ENCODE assay signal across 8 mouse cellular contexts in genomic region chr14:16248603-16249157, GRCm38 (mm10). TPM values are rescaled to one million over a fixed set of nuclear protein-coding genes. Genes with fewer than 3 reads are reported as not detected.
DNase-seq lines count a peak whose midpoint lies in the region; ATAC-seq and TF ChIP-seq lines count a peak whose summit lies in the region.

No protein-coding gene starts in this region.

- no peaks in the 10 kb centered on the region for H3K36me3 ChIP-seq in kidney, adult 2 months (ENCODE audit: control insufficient read depth, insufficient read depth, low read length)
- H3K36me3 ChIP-seq in hindbrain, embryonic 10.5 days, result no peaks in the 10 kb centered on the region
- H3K36me3 ChIP-seq in midbrain, embryonic 12.5 days, result no peaks in the 10 kb centered on the region

- TF ChIP-seq CTCF in kidney, adult 2 months (conservative IDR thresholded peaks at IDR 0.05; ENCODE audit: insufficient read depth, insufficient read length, low read depth, low read length), result no peak

- peak; percentile 35 for ATAC-seq in midbrain, embryonic 12.5 days (ENCODE audit: low FRiP score, low read depth)

- H3K4me1 ChIP-seq in kidney, adult 2 months (ENCODE audit: control insufficient read depth, insufficient read depth, low read length), result peaks cover 9% of the 10 kb centered on the region
- peaks cover 12% of the 10 kb centered on the region for H3K4me1 ChIP-seq in hindbrain, embryonic 10.5 days (replicated peaks)
- peaks cover 12% of the 10 kb centered on the region for H3K4me1 ChIP-seq in midbrain, embryonic 12.5 days

- no peaks in the 10 kb centered on the region for H3K27me3 ChIP-seq in kidney, adult 2 months (replicated peaks; ENCODE audit: control insufficient read depth, insufficient read depth, low read length)
- no peaks in the 10 kb centered on the region for H3K27me3 ChIP-seq in hindbrain, embryonic 10.5 days (ENCODE audit: insufficient read depth, poor library complexity, severe bottlenecking)
- H3K27me3 ChIP-seq in midbrain, embryonic 12.5 days, result no peaks in the 10 kb centered on the region

- no peaks in the 10 kb centered on the region; the same call in 1 of the 2 replicates for H3K9me3 ChIP-seq in hindbrain, embryonic 10.5 days
- H3K9me3 ChIP-seq in midbrain, embryonic 12.5 days, result no peaks in the 10 kb centered on the region

- DNase-seq in kidney, adult 2 months, result no peak
- DNase-seq in kidney, postnatal 14 days, result no peak
- peak; percentile 16 for DNase-seq in Muller cell, postnatal 12 days (ENCODE audit: inconsistent ontology term)
- DNase-seq in hindbrain, embryonic 10.5 days (ENCODE audit: low spot score), result no peak
- DNase-seq in ovary, postnatal 36 days (ENCODE audit: low spot score), result no peak
- DNase-seq in left cerebral cortex, adult 18-20 months (ENCODE audit: low spot score in 2 of 2), result no peak
- no peak for DNase-seq in layer of hippocampus, adult 9-10 months (ENCODE audit: low spot score)

- H3K27ac ChIP-seq in kidney, adult 2 months (ENCODE audit: insufficient read depth, low read depth, low read length), result peak overlapping the region; percentile 51; the same call in 1 of the 2 replicates
- H3K27ac ChIP-seq in hindbrain, embryonic 10.5 days, result peak overlapping the region; percentile 99
- peak overlapping the region; percentile 76; the same call in 1 of the 2 replicates for H3K27ac ChIP-seq in midbrain, embryonic 12.5 days (replicated peaks)

- peak overlapping the region; percentile 85 for H3K9ac ChIP-seq in midbrain, embryonic 12.5 days (replicated peaks)

- H3K4me3 ChIP-seq in kidney, adult 2 months (ENCODE audit: insufficient read depth, low read depth, low read length), result peak overlapping the region; percentile 88
- H3K4me3 ChIP-seq in hindbrain, embryonic 10.5 days, result peak overlapping the region; percentile 81
- H3K4me3 ChIP-seq in midbrain, embryonic 12.5 days, result peak overlapping the region; percentile 70

- H3K4me2 ChIP-seq in midbrain, embryonic 12.5 days (replicated peaks), result peak overlapping the region; percentile 84

- WGBS in kidney, adult 2 months, result 8% methylated on average over 9 of the region's 9 CpGs
- 17% methylated on average over 9 of the region's 9 CpGs for WGBS in hindbrain, embryonic 10.5 days
- 19% methylated on average over 9 of the region's 9 CpGs for WGBS in midbrain, embryonic 12.5 days

- no peak for TF ChIP-seq POLR2A in kidney, adult 2 months (IDR thresholded peaks at IDR 0.05; ENCODE audit: low read depth, low read length)

RNA-seq across cellular contexts. Expression of gene Ngly1, which starts 0.4 kb away (rescaled TPM):
- 40.2 and 51.3 TPM in 2 replicates for polyA plus RNA-seq in kidney, adult 2 months (2012; rRNA removed)
- polyA plus RNA-seq in hindbrain, embryonic 10.5 days (2016; fragmentation: Nextera tagmentation; extraction: Ambion mirVana), result 14.9 and 15.6 TPM in 2 replicates
- 26.0 and 26.1 TPM in 2 replicates for polyA plus RNA-seq in midbrain, embryonic 12.5 days (2016; fragmentation: Nextera tagmentation; extraction: Ambion mirVana)
- 10 to 100 TPM; 26.3 to 27.4 TPM for total RNA-seq in left cerebral cortex, adult 18-20 months (2021)

RNA-seq across cellular contexts. Expression of gene Oxsm, which starts 0.9 kb away (rescaled TPM):
- polyA plus RNA-seq in kidney, adult 2 months (2012; rRNA removed), result 16.6 and 18.7 TPM in 2 replicates
- polyA plus RNA-seq in hindbrain, embryonic 10.5 days (2016; fragmentation: Nextera tagmentation; extraction: Ambion mirVana), result 1.6 and 2.0 TPM in 2 replicates
- polyA plus RNA-seq in midbrain, embryonic 12.5 days (2016; fragmentation: Nextera tagmentation; extraction: Ambion mirVana), result 1.5 and 1.6 TPM in 2 replicates
- 10 to 100 TPM in 1 of 2 experiments, 1 to 10 TPM in 1; 9.4 to 12.8 TPM for total RNA-seq in left cerebral cortex, adult 18-20 months (2021)
